Mouse (Mus musculus) forebrain, embryonic 16.5 days (tissue): ENCODE results near the gene Zfp771. TPM values are rescaled to one million over a fixed set of nuclear protein-coding genes. Genes with fewer than 3 reads are reported as not detected.

Experiments used
- ATAC-seq: fragments of 200-750 bp; cut with Nextera tagmentation; 2 replicates; pipeline ENCODE4 v1.8.0; 2017; ENCODE audit warnings: mild to moderate bottlenecking, moderate library complexity
- H3K27ac ChIP-seq: fragments of 300-500 bp; sonication (generic); 2 replicates; pipeline ENCODE4 v1.5.1; 2014; ENCODE audit warnings: low read length, control low read depth
- H3K27me3 ChIP-seq: fragments of 300-500 bp; sonication (generic); replicated peaks from 2 replicates; pipeline ENCODE4 v1.6.1; 2014; ENCODE audit warnings: low read length; ENCODE audit not compliant: control insufficient read depth, insufficient read depth
- H3K36me3 ChIP-seq: fragments of 300-500 bp; sonication (generic); 2 replicates; pipeline ENCODE4 v1.6.1; 2014; ENCODE audit not compliant: control insufficient read depth, insufficient read depth
- H3K4me1 ChIP-seq: fragments of 300-500 bp; sonication (generic); replicated peaks from 2 replicates; pipeline ENCODE4 v1.6.1; 2014; ENCODE audit warnings: low read length; ENCODE audit not compliant: control insufficient read depth, insufficient read depth
- H3K4me2 ChIP-seq: fragments of 300-500 bp; sonication (generic); 2 replicates; pipeline ENCODE4 v1.6.1; 2014; ENCODE audit warnings: mild to moderate bottlenecking, low read length, control low read depth
- H3K4me3 ChIP-seq: fragments of 300-500 bp; sonication (generic); replicated peaks from 2 replicates; pipeline ENCODE4 v1.5.1; 2014; ENCODE audit warnings: mild to moderate bottlenecking, low read length, control low read depth
- H3K9ac ChIP-seq: fragments of 300-500 bp; sonication (generic); replicated peaks from 2 replicates; pipeline ENCODE4 v1.6.1; 2014; ENCODE audit warnings: low read depth, low read length, control low read depth
- H3K9me3 ChIP-seq: fragments of 300-500 bp; sonication (generic); 2 replicates; pipeline ENCODE4 v1.6.1; 2016; ENCODE audit warnings: low read length; ENCODE audit not compliant: control insufficient read depth
- WGBS: fragments of 180-500 bp; shearing (Covaris S2); extraction: QIAGEN DNeasy Blood & Tissue Kit; methylation state at CpG from one replicate; pipeline ENCODE4 v1.1.7; 2014; 5-methylcytosine and 5-hydroxymethylcytosine counted together
- polyA plus RNA-seq: library from polyadenylated mRNA; unstranded; fragments of >200 nt; fragmentation: Nextera tagmentation; extraction: Ambion mirVana; gene quantifications from 2 replicates; pipeline ENCODE4 v1.2.1, GENCODE M21; 2015

Gene Zfp771
- polyA plus RNA-seq, 1 experiment from 2014 or later = 66.6 TPM

DNA sequence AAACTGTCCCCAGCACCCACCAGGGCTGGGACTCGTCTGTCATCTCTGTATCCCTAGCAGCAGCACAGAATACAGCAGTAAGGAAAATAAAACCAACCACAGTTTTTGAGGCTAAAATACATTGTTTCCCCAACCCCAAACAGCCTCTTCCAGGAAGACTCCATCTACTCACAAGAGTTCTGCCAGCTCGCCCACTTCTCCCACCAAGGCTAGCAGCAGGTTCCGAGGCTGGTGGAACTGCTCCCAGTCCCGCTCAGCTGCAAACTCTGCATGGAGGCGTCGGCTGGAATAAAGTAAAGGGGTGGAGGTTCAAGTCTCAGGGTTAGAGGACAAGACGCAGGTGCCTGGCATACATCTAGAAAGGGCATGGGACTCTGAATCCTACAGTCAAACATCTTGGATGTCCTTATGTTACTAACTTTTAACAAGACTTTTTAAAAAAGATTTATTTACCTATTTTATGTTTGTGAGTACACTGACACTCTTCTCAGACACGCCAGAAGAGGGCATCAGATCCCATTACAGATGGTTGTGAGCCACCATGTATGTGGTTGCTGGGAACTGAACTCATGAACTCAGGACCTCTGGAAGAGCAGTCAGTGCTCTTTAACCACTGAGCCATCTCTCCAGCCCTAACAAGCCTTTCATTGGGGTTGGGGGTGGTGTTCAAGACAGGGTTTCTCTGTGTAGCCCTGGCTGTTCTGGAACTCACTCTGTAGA, 15.3 kb downstream of the Zfp771 start:
- WGBS = 76% methylated on average over 8 of the region's 8 CpGs
- H3K9ac ChIP-seq = no peak overlapping the region; the same call in 1 of the 2 replicates
- H3K36me3 ChIP-seq = no peaks in the 10 kb centered on the region
- H3K4me3 ChIP-seq = peak overlapping the region; percentile 65
- no peak for ATAC-seq
- no peak overlapping the region for H3K27ac ChIP-seq
- H3K4me2 ChIP-seq = peak overlapping the region; percentile 98
- H3K27me3 ChIP-seq = no peaks in the 10 kb centered on the region
- no peaks in the 10 kb centered on the region for H3K9me3 ChIP-seq
- peaks cover 24% of the 10 kb centered on the region for H3K4me1 ChIP-seq

- Histone ChIP-seq H3K4me1 (peaks cover 18% of the 10 kb centered on the region), H3K9me3 (no peaks in the 10 kb centered on the region), H3K36me3 (no peaks in the 10 kb centered on the region), H3K4me2 (peak within 1 kb of the TSS; percentile 98), H3K4me3 (peak within 1 kb of the TSS; percentile 65), H3K27ac (no peak within 1 kb of the TSS), H3K27me3 (no peaks in the 10 kb centered on the region), H3K9ac (peak within 1 kb of the TSS; percentile 73)
- peak; percentile 99 for ATAC-seq
- under 1% methylated on average over 50 of the region's 50 CpGs for WGBS
These were observed 16.4 kb downstream of the Zfp771 start, which contains the start of gene Dctpp1 for GRCm38 (mm10) chr7:127260309-127261111. Gene Dctpp1, minus strand, starts transcription at chr7:127260709.

DNA sequence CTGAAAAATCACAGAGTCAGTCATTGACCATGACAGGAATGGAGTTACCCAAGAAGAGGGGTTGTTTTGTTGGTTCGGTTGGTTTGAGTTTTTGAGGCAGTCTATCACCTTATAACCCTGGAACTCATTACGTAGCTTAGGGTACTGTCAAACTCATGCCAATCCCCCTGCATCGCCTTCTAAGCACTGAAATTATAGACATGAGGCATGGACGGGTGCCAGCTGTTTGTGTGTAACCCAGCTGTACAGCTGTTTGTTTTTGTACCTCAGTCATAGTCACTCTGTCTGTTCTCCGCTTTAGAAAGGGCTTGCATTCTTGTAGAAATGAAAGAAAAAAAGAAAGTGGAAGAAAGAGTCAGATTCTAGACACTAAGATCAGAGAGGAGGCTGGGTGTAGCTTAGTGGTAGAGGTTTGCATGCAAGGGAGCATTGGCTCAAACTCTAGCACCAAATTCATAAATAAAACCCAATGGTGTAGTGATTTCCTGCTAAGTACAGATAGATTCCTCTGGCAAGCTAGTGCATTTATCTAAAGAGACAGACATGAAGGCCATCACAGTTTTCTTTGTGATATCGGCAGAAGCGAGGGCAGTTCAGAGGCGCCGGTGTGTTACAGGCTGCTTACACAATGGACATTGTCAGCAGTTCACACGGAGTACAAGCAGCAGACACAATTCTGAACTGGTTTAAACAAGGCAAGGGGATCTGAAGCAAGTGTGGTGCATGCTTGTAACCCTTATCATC, 18.3 kb downstream of the Zfp771 start:
- H3K9me3 ChIP-seq = no peaks in the 10 kb centered on the region

GRCm38 (mm10) chr7:127263526-127263925, 19.5 kb downstream of the Zfp771 start:
- Histone ChIP-seq H3K36me3 (peaks cover 3% of the 10 kb centered on the region; the same call in 1 of the 2 replicates), H3K27ac (no peak overlapping the region), H3K4me3 (no peak overlapping the region), H3K4me2 (no peak overlapping the region), H3K9ac (no peak overlapping the region), H3K27me3 (no peaks in the 10 kb centered on the region), H3K9me3 (peaks cover 3% of the 10 kb centered on the region; the same call in 1 of the 2 replicates), H3K4me1 (peaks cover 18% of the 10 kb centered on the region)
- no peak for ATAC-seq
- WGBS = 92% methylated on average over 3 of the region's 3 CpGs

More for the DNA sequence above, 18.3 kb downstream of the Zfp771 start:
- H3K27ac ChIP-seq = no peak overlapping the region
- no peak overlapping the region for H3K4me2 ChIP-seq
- no peak for ATAC-seq
- H3K9ac ChIP-seq = no peak overlapping the region
- H3K27me3 ChIP-seq = no peaks in the 10 kb centered on the region
- peaks cover 18% of the 10 kb centered on the region for H3K4me1 ChIP-seq
- 82% methylated on average over 10 of the region's 10 CpGs for WGBS
- no peak overlapping the region for H3K4me3 ChIP-seq
- no peaks in the 10 kb centered on the region for H3K36me3 ChIP-seq

GRCm38 (mm10) chr7:127270256-127270655, 26.2 kb downstream of the Zfp771 start:
- Histone ChIP-seq H3K9me3 (peaks cover 5% of the 10 kb centered on the region; the same call in 1 of the 2 replicates), H3K27me3 (no peaks in the 10 kb centered on the region), H3K4me2 (no peak overlapping the region), H3K4me1 (peaks cover 27% of the 10 kb centered on the region), H3K36me3 (peaks cover 11% of the 10 kb centered on the region), H3K27ac (no peak overlapping the region), H3K4me3 (no peak overlapping the region), H3K9ac (no peak overlapping the region)
- 88% methylated on average over 2 of the region's 2 CpGs for WGBS
- no peak for ATAC-seq

GRCm38 (mm10) chr7:127270666-127271065, 26.6 kb downstream of the Zfp771 start:
- ATAC-seq = no peak
- peaks cover 11% of the 10 kb centered on the region for H3K36me3 ChIP-seq
- 92% methylated on average over 5 of the region's 5 CpGs for WGBS

GRCm38 (mm10) chr7:127271093-127271492, 27.0 kb downstream of the Zfp771 start:
- no peak overlapping the region for H3K9ac ChIP-seq
- H3K4me2 ChIP-seq = no peak overlapping the region
- peaks cover 11% of the 10 kb centered on the region for H3K36me3 ChIP-seq
- H3K9me3 ChIP-seq = peaks cover 5% of the 10 kb centered on the region; the same call in 1 of the 2 replicates
- no peaks in the 10 kb centered on the region for H3K27me3 ChIP-seq
- no peak overlapping the region for H3K4me3 ChIP-seq
- ATAC-seq = no peak
- H3K27ac ChIP-seq = no peak overlapping the region
- WGBS = 94% methylated on average over 4 of the region's 4 CpGs
- H3K4me1 ChIP-seq = peaks cover 27% of the 10 kb centered on the region

More at GRCm38 (mm10) chr7:127270666-127271065, 26.6 kb downstream of the Zfp771 start:
- H3K4me2 ChIP-seq = no peak overlapping the region
- H3K4me1 ChIP-seq = peaks cover 27% of the 10 kb centered on the region
- H3K27ac ChIP-seq = no peak overlapping the region
- H3K4me3 ChIP-seq = no peak overlapping the region
- no peak overlapping the region for H3K9ac ChIP-seq
- no peaks in the 10 kb centered on the region for H3K27me3 ChIP-seq
- peaks cover 5% of the 10 kb centered on the region; the same call in 1 of the 2 replicates for H3K9me3 ChIP-seq

GRCm38 (mm10) chr7:127272566-127272965, 28.5 kb downstream of the Zfp771 start:
- no peak overlapping the region for H3K9ac ChIP-seq

More at GRCm38 (mm10) chr7:127272566-127272965, 28.5 kb downstream of the Zfp771 start:
- Histone ChIP-seq H3K9me3 (peaks cover 5% of the 10 kb centered on the region; the same call in 1 of the 2 replicates), H3K4me3 (no peak overlapping the region; the same call in 1 of the 2 replicates), H3K4me1 (peaks cover 27% of the 10 kb centered on the region), H3K4me2 (peak overlapping the region; percentile 84), H3K27me3 (no peaks in the 10 kb centered on the region), H3K27ac (no peak overlapping the region), H3K36me3 (peaks cover 11% of the 10 kb centered on the region)
- ATAC-seq = no peak
- 89% methylated on average over 15 of the region's 15 CpGs for WGBS
